Mouse (Mus musculus) layer of hippocampus, postnatal 25 days (tissue): ENCODE data around the gene Olfr1109. TPM values are rescaled to one million over a fixed set of nuclear protein-coding genes. Genes with fewer than 3 reads are reported as not detected.

Experiments used
- DNase-seq, 2 experiments: peaks; one replicate each; pipeline ENCODE4 v3.0.0; 2022; ENCODE audit warnings: mixed read lengths in 2 of 2, low spot score in 1 of 2; ENCODE audit errors: extremely low spot score in 1 of 2
- total RNA-seq, 2 experiments: library from RNA; stranded (reverse); gene quantifications; 2 replicates each; pipeline ENCODE4 v1.2.3; 2021

Gene Olfr1109
- not detected for total RNA-seq

DNA sequence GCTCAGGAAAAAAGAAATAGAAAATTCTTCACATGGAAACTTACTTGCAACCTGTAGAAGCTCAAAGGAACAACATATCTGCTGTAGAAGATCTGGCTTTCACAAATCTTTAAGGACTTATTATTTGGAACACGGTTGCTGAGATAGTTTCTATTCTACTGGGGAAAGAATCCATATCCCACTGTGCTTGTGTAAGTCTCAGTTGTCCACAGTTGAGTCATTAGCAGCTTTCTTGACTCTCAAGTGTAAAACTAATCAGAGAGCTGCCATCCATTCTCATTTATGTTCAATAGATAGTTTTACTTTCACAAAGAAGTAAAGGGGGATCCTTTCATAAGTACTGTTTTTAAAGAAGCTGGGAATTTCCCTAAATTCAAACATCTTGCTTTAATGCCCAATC lies at the start of gene Olfr1109:
Gene Olfr1109 (minus strand): TSS at position 101 of the 400 bp plus-strand sequence.
- DNase-seq: no peak

DNA sequence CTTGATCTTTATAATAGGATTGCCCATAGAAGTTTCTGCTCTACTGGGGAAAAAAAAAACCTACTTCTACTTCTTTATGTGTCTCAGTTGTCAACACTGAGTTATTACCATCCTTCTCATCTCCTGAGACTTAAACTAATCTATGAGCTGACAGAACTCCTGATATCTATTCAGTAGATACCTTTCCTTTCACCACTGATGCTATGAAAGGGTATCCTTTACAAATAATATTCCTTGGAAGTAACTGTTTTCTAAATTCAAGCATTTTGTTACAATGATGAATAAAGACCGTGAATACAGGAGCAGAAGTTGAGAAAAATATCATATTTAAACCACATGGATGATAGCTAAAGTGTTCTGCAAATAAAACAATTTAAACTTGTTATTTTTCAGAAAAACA lies 44.4 kb upstream of the Olfr1109 start, which contains the start of gene Olfr1110:
Gene Olfr1110 (minus strand): TSS at position 101 of the 400 bp plus-strand sequence.
- DNase-seq: no peak

DNA sequence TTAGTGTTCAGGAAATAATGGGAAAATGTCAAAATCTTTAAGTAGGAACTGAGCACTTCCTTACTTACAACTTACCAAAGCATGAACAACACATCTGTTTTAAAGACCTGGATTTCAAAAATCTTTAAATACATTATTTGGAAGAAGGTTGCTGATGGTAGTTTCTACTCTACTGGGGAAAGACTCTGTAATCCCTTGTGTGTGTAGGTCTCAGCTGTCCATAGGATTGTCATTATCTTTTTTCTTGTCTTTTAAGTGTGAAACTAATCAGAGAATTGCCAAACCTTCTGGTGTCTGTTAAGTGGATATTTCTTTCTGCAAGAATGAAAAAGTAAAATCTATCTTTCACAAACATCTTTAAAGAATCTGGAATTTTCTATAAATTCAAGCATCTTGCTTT lies 18.7 kb upstream of the Olfr1109 start, which contains the start of gene Olfr259:
Gene Olfr259 (minus strand): TSS at position 101 of the 400 bp plus-strand sequence.
- no peak for DNase-seq

DNA sequence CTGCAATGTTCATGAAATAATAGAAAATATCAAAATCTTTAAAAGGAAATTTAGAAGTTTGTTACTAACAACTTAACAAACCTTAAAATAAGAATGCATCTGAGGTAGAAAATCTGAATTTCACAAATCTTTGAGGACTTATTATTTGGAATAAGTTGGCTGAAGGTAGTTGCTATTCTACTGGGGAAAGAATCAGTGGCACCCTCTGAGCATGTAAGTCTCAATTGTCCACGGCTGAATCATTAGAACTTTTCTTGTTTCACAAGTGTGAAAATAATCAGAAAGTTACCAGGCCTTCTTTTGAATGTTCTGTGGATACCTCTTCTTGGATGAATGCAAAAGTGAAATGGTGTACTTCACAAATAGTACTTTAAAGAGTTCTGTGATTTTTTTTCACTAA lies 20.1 kb downstream of the Olfr1109 start, which contains the start of gene Olfr1107:
Gene Olfr1107 (minus strand): TSS at position 101 of the 400 bp plus-strand sequence.
- DNase-seq: no peak

DNA sequence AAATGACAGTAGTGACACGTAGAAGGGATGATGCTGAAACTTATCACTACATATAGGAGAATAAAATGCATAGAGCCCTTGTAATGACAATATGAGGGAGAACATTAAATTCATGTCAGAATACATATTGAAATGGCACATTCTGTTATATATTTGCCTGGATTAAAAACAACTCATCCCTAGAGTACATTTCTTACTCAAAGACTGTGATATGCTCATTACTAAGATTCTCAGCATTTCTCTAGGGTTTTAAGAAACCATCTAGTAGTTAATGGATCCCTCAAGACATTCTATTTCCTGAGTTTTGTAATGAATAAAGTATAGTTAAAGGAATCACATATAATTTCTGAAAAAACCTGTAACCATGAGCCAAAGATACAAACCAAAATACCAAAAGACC lies 43.6 kb downstream of the Olfr1109 start, which contains the start of gene Olfr1106:
Gene Olfr1106 (minus strand): TSS at position 101 of the 400 bp plus-strand sequence.
- no peak for DNase-seq

Other genes with a start within 250 kb of the Olfr1109 start
- not detected for gene Olfr1095, start 244.3 kb downstream of the Olfr1109 start, total RNA-seq
- gene Gm13723, start 221.2 kb downstream of the Olfr1109 start, total RNA-seq: not detected
- gene Olfr1097, start 203.8 kb downstream of the Olfr1109 start, total RNA-seq: not detected
- gene Olfr1098, start 171.5 kb downstream of the Olfr1109 start, total RNA-seq: not detected
- gene Olfr1099, start 135.3 kb downstream of the Olfr1109 start, total RNA-seq: not detected
- gene Olfr1100, start 116.1 kb downstream of the Olfr1109 start, total RNA-seq: not detected
- not detected for gene Olfr1101, start 104.8 kb downstream of the Olfr1109 start, total RNA-seq
- gene Olfr1102, start 97.6 kb downstream of the Olfr1109 start, total RNA-seq: not detected
- gene Olfr1104, start 68.9 kb downstream of the Olfr1109 start, total RNA-seq: not detected
- gene Olfr1105, start 59.5 kb downstream of the Olfr1109 start, total RNA-seq: not detected
- gene Olfr1106, start 43.7 kb downstream of the Olfr1109 start, total RNA-seq: not detected
- gene Olfr1107, start 20.2 kb downstream of the Olfr1109 start, total RNA-seq: not detected
- gene Olfr259, start 18.6 kb upstream of the Olfr1109 start, total RNA-seq: not detected
- not detected for gene Olfr1110, start 44.3 kb upstream of the Olfr1109 start, total RNA-seq
- not detected for gene Olfr1111, start 56.6 kb upstream of the Olfr1109 start, total RNA-seq
- gene Olfr1112, start 91.8 kb upstream of the Olfr1109 start, total RNA-seq: not detected
- not detected for gene Olfr1113, start 113.0 kb upstream of the Olfr1109 start, total RNA-seq
- not detected for gene Olfr1115, start 152.0 kb upstream of the Olfr1109 start, total RNA-seq
- gene Olfr1116, start 171.5 kb upstream of the Olfr1109 start, total RNA-seq: not detected
- not detected for gene Olfr1118, start 211.6 kb upstream of the Olfr1109 start, total RNA-seq